Mouse (Mus musculus) liver, embryonic 16.5 days (tissue): Measurements from ENCODE around the gene Ucn2. TPM values are rescaled to one million over a fixed set of nuclear protein-coding genes. Genes with fewer than 3 reads are reported as not detected.

Experiments
- ATAC-seq: fragments of 200-750 bp; cut with Nextera tagmentation; 2 replicates; pipeline ENCODE4 v1.8.0; 2017; ENCODE audit warnings: low read depth, mild to moderate bottlenecking, moderate number of reproducible peaks, moderate library complexity
- H3K27ac ChIP-seq: fragments of 300-500 bp; sonication (generic); 2 replicates; pipeline ENCODE4 v1.5.1; 2014; ENCODE audit warnings: mild to moderate bottlenecking, low read length
- H3K27me3 ChIP-seq: fragments of 300-500 bp; sonication (generic); 2 replicates; pipeline ENCODE4 v1.6.1; 2014; ENCODE audit warnings: low read depth, low read length, mixed read lengths; ENCODE audit not compliant: control insufficient read depth, insufficient read depth
- H3K36me3 ChIP-seq: fragments of 300-500 bp; sonication (generic); 2 replicates; pipeline ENCODE4 v1.6.1; 2014; ENCODE audit warnings: mild to moderate bottlenecking; ENCODE audit not compliant: control insufficient read depth, insufficient read depth
- H3K4me1 ChIP-seq: fragments of 300-500 bp; sonication (generic); 2 replicates; pipeline ENCODE4 v1.6.1; 2014; ENCODE audit warnings: low read depth, low read length, mixed read lengths; ENCODE audit not compliant: control insufficient read depth
- H3K4me2 ChIP-seq: fragments of 300-500 bp; sonication (generic); 2 replicates; pipeline ENCODE4 v1.6.1; 2014; ENCODE audit warnings: low read depth, low read length, mixed read lengths
- H3K4me3 ChIP-seq: fragments of 300-500 bp; sonication (generic); 2 replicates; pipeline ENCODE4 v1.5.1; 2014; ENCODE audit warnings: low read depth, mild to moderate bottlenecking, low read length
- H3K9ac ChIP-seq: fragments of 300-500 bp; sonication (generic); 2 replicates; pipeline ENCODE4 v1.6.1; 2014; ENCODE audit warnings: low read depth, low read length
- H3K9me3 ChIP-seq: fragments of 300-500 bp; sonication (generic); replicated peaks from 2 replicates; pipeline ENCODE4 v1.6.1; 2016; ENCODE audit warnings: low read length; ENCODE audit not compliant: control insufficient read depth
- WGBS: fragments of 180-500 bp; shearing (Covaris S2); extraction: QIAGEN DNeasy Blood & Tissue Kit; methylation state at CpG from one replicate; pipeline ENCODE4 v1.1.7; 2014; ENCODE audit not compliant: insufficient replicate concordance; 5-methylcytosine and 5-hydroxymethylcytosine counted together
- polyA plus RNA-seq: library from polyadenylated mRNA; unstranded; fragments of >200 nt; fragmentation: Nextera tagmentation; extraction: Ambion mirVana; gene quantifications from 2 replicates; pipeline ENCODE4 v1.2.1, GENCODE M21; 2015

Gene Ucn2
- polyA plus RNA-seq, 1 experiment from 2014 or later = not detected

DNA sequence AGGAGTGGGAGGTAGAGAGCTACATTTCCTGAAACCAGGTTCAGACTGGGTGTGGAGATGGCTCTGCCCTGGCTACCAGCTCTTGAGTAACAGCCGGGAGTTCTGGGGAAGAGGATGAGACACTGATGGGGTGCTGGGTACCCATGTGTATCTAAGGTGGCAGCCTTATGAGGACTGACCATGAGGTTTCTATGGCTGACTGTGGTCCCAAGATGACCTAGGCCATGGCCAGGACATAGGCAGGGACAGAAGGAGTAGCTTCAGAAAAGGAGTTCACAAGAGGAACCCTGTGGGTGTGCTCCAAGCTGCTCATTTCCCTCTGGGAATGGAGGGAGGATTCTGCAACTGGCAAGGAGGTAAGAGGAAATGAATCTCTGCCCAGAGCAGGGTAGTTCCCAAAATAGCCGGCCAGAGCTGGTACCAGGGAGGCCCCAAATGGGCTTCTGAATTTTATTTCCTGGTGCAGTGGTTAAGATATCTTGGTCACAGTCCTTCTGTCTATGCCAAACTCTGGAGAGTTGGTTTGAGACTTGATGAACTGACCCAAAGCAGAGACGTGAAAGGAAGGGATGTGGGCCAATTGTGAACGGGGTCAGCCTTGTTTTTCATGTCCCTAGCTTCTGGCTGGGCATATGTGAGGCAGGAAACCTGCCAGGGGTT is 4.1 kb downstream of the Ucn2 start:
- no peak overlapping the region for H3K4me2 ChIP-seq
- H3K9ac ChIP-seq = no peak overlapping the region
- no peak overlapping the region for H3K4me3 ChIP-seq
- no peaks in the 10 kb centered on the region for H3K9me3 ChIP-seq
- H3K27ac ChIP-seq = no peak overlapping the region
- peaks cover 22% of the 10 kb centered on the region for H3K4me1 ChIP-seq
- 57% methylated on average over 4 of the region's 4 CpGs for WGBS
- H3K36me3 ChIP-seq = no peaks in the 10 kb centered on the region
- no peaks in the 10 kb centered on the region for H3K27me3 ChIP-seq
- no peak for ATAC-seq

DNA sequence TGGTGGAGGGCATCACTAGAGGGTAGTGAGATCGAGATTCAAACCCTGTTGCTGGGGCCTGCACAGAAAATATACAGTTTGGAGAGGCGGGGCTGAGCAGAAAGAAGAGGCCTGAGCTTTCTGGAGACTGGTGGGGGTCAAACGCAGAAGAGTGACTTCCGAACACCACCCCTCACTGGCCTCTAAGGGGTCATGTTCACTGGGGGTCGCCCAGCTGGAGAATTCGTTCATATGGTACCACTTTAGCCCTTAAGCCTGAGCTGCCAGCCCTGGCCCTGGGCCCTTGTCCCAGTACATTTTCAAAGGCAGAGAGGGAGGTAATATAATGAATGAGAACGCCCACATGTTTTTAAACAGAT is 4.6 kb downstream of the Ucn2 start:
- Histone ChIP-seq H3K4me3 (no peak overlapping the region), H3K36me3 (no peaks in the 10 kb centered on the region), H3K9ac (no peak overlapping the region), H3K27me3 (no peaks in the 10 kb centered on the region), H3K4me2 (no peak overlapping the region), H3K27ac (no peak overlapping the region), H3K9me3 (no peaks in the 10 kb centered on the region), H3K4me1 (peaks cover 24% of the 10 kb centered on the region)
- 67% methylated on average over 7 of the region's 7 CpGs for WGBS
- no peak for ATAC-seq

GRCm38 (mm10) chr9:108991428-108992084 is 5.7 kb downstream of the Ucn2 start, which contains the start of gene Pfkfb4:
Pfkfb4 (plus strand) TSS chr9:108991778.
- Histone ChIP-seq H3K4me2 (peak within 1 kb of the TSS; percentile 90), H3K27ac (peak within 1 kb of the TSS; percentile 80), H3K36me3 (no peaks in the 10 kb centered on the region), H3K4me3 (peak within 1 kb of the TSS; percentile 66), H3K4me1 (peaks cover 31% of the 10 kb centered on the region), H3K9ac (peak within 1 kb of the TSS; percentile 61), H3K9me3 (no peaks in the 10 kb centered on the region), H3K27me3 (no peaks in the 10 kb centered on the region)
- 2% methylated on average over 31 of the region's 31 CpGs for WGBS
- peak; percentile 93 for ATAC-seq

- Histone ChIP-seq H3K4me3 (peak overlapping the region; percentile 66), H3K27me3 (no peaks in the 10 kb centered on the region), H3K4me1 (peaks cover 31% of the 10 kb centered on the region), H3K36me3 (no peaks in the 10 kb centered on the region), H3K27ac (0 out of 2 replicates have a peak overlapping the region, but pooled peaks have one; percentile 18), H3K9me3 (no peaks in the 10 kb centered on the region), H3K9ac (peak overlapping the region; percentile 53; the same call in 1 of the 2 replicates), H3K4me2 (peak overlapping the region; percentile 90)
- 18% methylated on average over 18 of the region's 18 CpGs for WGBS
- no peak for ATAC-seq
Measured at GRCm38 (mm10) chr9:108992085-108992469, 6.3 kb downstream of the Ucn2 start.

- no peak overlapping the region for H3K27ac ChIP-seq
- peak overlapping the region; percentile 90 for H3K4me2 ChIP-seq
- H3K36me3 ChIP-seq = no peaks in the 10 kb centered on the region
- no peaks in the 10 kb centered on the region for H3K9me3 ChIP-seq
- no peaks in the 10 kb centered on the region for H3K27me3 ChIP-seq
- H3K4me1 ChIP-seq = peaks cover 29% of the 10 kb centered on the region
- no peak for ATAC-seq
- peak overlapping the region; percentile 66 for H3K4me3 ChIP-seq
- WGBS = 45% methylated on average over 9 of the region's 9 CpGs
- no peak overlapping the region for H3K9ac ChIP-seq
Measured at GRCm38 (mm10) chr9:108992620-108993361, 7.0 kb downstream of the Ucn2 start.

GRCm38 (mm10) chr9:108996411-108996810 is 10.6 kb downstream of the Ucn2 start:
- no peak overlapping the region for H3K9ac ChIP-seq
- 0 out of 2 replicates have a peak overlapping the region, but pooled peaks have one; percentile 5 for H3K27ac ChIP-seq
- H3K4me3 ChIP-seq = no peak overlapping the region
- no peaks in the 10 kb centered on the region for H3K36me3 ChIP-seq
- H3K27me3 ChIP-seq = no peaks in the 10 kb centered on the region
- no peak for ATAC-seq
- no peaks in the 10 kb centered on the region for H3K9me3 ChIP-seq
- 64% methylated on average over 9 of the region's 9 CpGs for WGBS
- H3K4me2 ChIP-seq = peak overlapping the region; percentile 1; the same call in 1 of the 2 replicates
- peaks cover 18% of the 10 kb centered on the region for H3K4me1 ChIP-seq

DNA sequence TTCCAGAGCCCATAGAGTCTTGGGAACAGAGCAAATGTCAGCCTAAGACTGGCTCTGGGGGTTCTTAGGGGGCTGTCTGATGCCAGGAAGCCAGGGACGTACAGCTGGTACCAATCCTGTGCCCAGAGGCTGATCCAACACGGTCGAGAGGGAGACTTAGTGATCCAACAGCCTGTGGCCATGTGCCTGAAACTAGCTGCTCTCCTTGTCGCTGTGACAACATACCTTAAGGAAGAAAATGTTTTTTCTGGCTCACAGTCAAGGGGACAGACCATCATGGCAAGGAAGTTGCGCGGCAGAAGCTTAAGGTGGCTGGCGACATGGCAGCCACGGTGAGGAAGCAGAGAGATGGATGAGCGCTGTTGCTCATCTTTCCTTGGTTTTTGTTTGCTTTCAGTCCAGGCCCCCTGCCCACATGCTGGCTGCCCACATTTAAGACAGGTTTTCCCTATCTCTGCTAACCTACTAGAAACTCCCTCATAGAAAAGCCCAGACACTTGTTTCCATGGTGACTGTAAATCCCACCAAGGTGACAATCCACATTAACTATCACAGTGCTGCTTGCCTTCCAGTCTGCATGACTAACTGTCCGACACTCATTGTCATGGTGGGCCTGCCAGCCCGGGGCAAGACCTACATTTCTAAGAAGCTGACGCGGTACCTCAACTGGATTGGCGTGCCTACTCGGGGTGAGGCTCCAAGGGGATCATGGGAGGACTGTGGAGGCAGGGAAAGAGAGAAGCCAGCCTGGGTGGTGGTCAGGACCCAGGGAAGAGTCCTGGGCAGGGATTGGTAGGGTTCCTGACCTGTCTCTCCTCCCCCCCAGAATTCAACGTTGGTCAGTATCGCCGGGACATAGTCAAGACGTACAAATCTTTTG is 12.7 kb downstream of the Ucn2 start:
- no peak overlapping the region for H3K9ac ChIP-seq
- no peaks in the 10 kb centered on the region for H3K36me3 ChIP-seq
- no peaks in the 10 kb centered on the region for H3K27me3 ChIP-seq
- peak overlapping the region; percentile 51; the same call in 1 of the 2 replicates for H3K27ac ChIP-seq
- no peak overlapping the region for H3K4me3 ChIP-seq
- no peak for ATAC-seq
- peaks cover 9% of the 10 kb centered on the region for H3K4me1 ChIP-seq
- no peaks in the 10 kb centered on the region for H3K9me3 ChIP-seq
- 59% methylated on average over 19 of the region's 19 CpGs for WGBS
- no peak overlapping the region for H3K4me2 ChIP-seq

DNA sequence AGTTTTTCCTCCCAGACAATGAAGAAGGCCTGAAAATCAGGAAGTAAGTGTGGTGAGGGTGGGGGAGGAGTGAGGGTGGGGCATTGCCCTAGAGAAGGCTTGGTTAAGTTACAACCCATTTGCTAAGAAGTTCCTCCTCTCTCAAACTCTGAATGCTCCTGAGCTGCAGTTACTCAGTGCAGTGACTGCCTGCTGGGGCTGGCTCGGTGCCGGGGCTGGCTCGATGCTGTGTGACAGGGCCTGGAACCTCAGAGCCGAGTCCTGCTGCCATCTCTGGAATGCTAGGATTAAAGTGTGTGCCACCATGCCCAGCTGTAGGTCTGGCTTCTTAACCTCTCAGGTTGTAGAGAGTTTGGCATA is 13.3 kb downstream of the Ucn2 start:
- Histone ChIP-seq H3K27me3 (no peaks in the 10 kb centered on the region), H3K4me2 (no peak overlapping the region), H3K4me3 (no peak overlapping the region), H3K9me3 (no peaks in the 10 kb centered on the region), H3K9ac (no peak overlapping the region), H3K4me1 (peaks cover 9% of the 10 kb centered on the region), H3K36me3 (no peaks in the 10 kb centered on the region), H3K27ac (peak overlapping the region; percentile 51; the same call in 1 of the 2 replicates)
- peak; percentile 26; the same call in 1 of the 2 replicates for ATAC-seq
- WGBS = 21% methylated on average over 4 of the region's 4 CpGs
